Mouse (Mus musculus) heart, adult 2 months (tissue): ENCODE results near the gene Ankrd13d.

ENCODE experiments used
- CTCF ChIP-seq: fragments of 200-600 bp; IDR thresholded peaks from 2 replicates; pipeline ENCODE4 v1.8.1; 2022; ENCODE audit warnings: antibody characterized with exemption, mild to moderate bottlenecking, moderate library complexity
- POLR2A ChIP-seq: fragments of 200-500 bp; IDR thresholded peaks from 2 replicates; pipeline ENCODE4 v1.6.1; 2011; ENCODE audit warnings: mild to moderate bottlenecking, low read depth, low read length, control low read depth; ENCODE audit not compliant: insufficient read depth

DNA sequence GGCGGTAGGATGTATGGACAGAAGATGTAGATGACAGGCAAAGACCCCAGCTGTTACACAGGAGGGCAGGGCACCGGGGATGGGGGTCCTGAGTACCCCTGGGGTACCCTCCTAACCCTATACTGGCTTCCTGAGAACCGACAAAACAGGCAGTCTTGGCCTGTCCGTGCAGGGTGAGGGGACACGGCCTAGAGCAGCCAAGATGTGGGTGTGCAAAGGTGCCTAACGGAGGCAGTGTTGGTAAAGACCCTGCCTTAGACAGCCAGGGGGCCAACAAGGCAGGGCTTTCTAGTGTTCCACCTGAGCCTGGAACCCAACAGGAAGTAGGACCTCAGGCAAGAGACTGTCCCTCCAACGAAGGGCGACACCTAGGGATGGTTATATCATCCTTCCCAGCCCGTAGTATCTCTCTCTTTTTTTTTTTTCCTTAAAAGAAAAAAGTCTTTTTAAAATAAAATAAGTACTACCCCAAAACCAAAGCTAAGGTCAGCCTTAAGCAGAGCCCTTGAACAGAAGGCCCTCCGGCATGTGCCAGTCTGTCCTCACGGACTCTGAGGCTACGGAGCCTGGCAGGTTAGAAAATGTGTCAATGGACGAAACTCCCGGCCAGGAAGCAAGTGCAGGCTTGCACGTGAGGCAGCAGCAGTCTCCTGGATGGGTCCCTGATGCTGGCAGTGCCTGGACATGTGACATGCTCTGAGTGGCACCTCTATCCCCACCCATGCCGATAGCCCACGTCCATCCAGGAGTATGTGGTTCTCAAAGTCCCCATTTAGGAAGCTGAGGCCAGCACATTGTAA is 15.6 kb upstream of the Ankrd13d start:
- TF ChIP-seq CTCF (0 out of 2 replicates have a peak, but pooled peaks have one; percentile 2), POLR2A (no peak)
